Mouse (Mus musculus) liver, embryonic 12.5 days (tissue): Measurements from ENCODE around the gene Sec14l2. TPM values are rescaled to one million over a fixed set of nuclear protein-coding genes. Genes with fewer than 3 reads are reported as not detected.
"Not testable (repeated sequence)": the region's sequence is repeated elsewhere in the genome, so short reads cannot be mapped to it uniquely, and the experiment has no call there.

Experiments used
- ATAC-seq: fragments of 200-750 bp; cut with Nextera tagmentation; 2 replicates; pipeline ENCODE4 v1.8.0; 2017; ENCODE audit warnings: moderate number of reproducible peaks, mild to moderate bottlenecking, moderate library complexity
- H3K27ac ChIP-seq: fragments of 300-500 bp; sonication (generic); 2 replicates; pipeline ENCODE4 v1.5.1; 2016; ENCODE audit warnings: mild to moderate bottlenecking
- H3K27me3 ChIP-seq: fragments of 300-500 bp; sonication (generic); replicated peaks from 2 replicates; pipeline ENCODE4 v1.6.1; 2016; ENCODE audit warnings: mild to moderate bottlenecking, moderate library complexity
- H3K36me3 ChIP-seq: fragments of 300-500 bp; sonication (generic); 2 replicates; pipeline ENCODE4 v1.6.1; 2016; ENCODE audit warnings: mild to moderate bottlenecking, moderate library complexity
- H3K4me1 ChIP-seq: fragments of 300-500 bp; sonication (generic); 2 replicates; pipeline ENCODE4 v1.6.1; 2016
- H3K4me2 ChIP-seq: fragments of 300-500 bp; sonication (generic); 2 replicates; pipeline ENCODE4 v1.6.1; 2016; ENCODE audit warnings: mild to moderate bottlenecking, moderate library complexity
- H3K4me3 ChIP-seq: fragments of 300-500 bp; sonication (generic); 2 replicates; pipeline ENCODE4 v1.5.1; 2016; ENCODE audit warnings: mild to moderate bottlenecking, moderate library complexity
- H3K9ac ChIP-seq: fragments of 300-500 bp; sonication (generic); 2 replicates; pipeline ENCODE4 v1.6.1; 2016; ENCODE audit warnings: mild to moderate bottlenecking, moderate library complexity
- H3K9me3 ChIP-seq: fragments of 300-500 bp; sonication (generic); replicated peaks from 2 replicates; pipeline ENCODE4 v1.6.1; 2016; ENCODE audit warnings: mild to moderate bottlenecking, moderate library complexity
- WGBS: fragments of 180-500 bp; shearing (Covaris S2); methylation state at CpG from one replicate; pipeline ENCODE4 v1.1.7; 2016; ENCODE audit not compliant: insufficient replicate concordance; 5-methylcytosine and 5-hydroxymethylcytosine counted together
- polyA plus RNA-seq: library from polyadenylated mRNA; unstranded; fragments of >200 nt; fragmentation: Nextera tagmentation; extraction: Ambion mirVana; gene quantifications from 2 replicates; pipeline ENCODE4 v1.2.1, GENCODE M21; 2016

The Sec14l2 gene
- polyA plus RNA-seq, 1 experiment from 2014 or later, result 5.9 TPM

DNA sequence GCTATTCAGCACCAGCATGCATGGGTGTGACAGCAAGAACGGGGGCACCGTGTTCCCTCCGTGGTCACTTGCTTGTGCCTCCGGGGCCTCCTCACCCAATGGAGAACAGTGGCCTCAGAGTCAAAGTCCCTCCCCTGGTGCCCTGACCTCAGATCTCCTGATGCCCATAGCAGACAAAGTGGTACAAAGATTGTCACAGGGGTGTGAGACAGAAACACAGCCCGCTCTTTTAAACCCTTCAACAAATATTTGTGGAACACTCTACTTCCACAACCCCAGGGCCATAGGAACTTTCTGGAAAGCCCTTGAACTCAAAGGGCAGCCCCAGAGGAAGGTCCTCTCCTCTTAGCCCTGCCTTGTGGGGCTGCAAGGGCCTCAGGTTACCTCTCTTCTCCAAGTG lies 989 bp downstream of the Sec14l2 start:
- ATAC-seq, result no peak
- Histone ChIP-seq H3K4me2 (no peak overlapping the region), H3K27me3 (peaks cover 37% of the 10 kb centered on the region), H3K36me3 (no peaks in the 10 kb centered on the region), H3K9ac (no peak overlapping the region), H3K9me3 (peaks cover 11% of the 10 kb centered on the region; the same call in 1 of the 2 replicates), H3K27ac (no peak overlapping the region), H3K4me1 (peaks cover 38% of the 10 kb centered on the region), H3K4me3 (no peak overlapping the region)
- 62% methylated on average over 5 of the region's 5 CpGs for WGBS

GRCm38 (mm10) chr11:4121691-4122090 lies 1.5 kb downstream of the Sec14l2 start:
- no peak overlapping the region for H3K4me2 ChIP-seq
- H3K4me1 ChIP-seq, result peaks cover 43% of the 10 kb centered on the region
- H3K27ac ChIP-seq, result no peak overlapping the region
- ATAC-seq, result no peak
- peaks cover 43% of the 10 kb centered on the region for H3K27me3 ChIP-seq
- no peaks in the 10 kb centered on the region for H3K36me3 ChIP-seq
- WGBS, result 66% methylated on average over 3 of the region's 3 CpGs
- peaks cover 5% of the 10 kb centered on the region; the same call in 1 of the 2 replicates for H3K9me3 ChIP-seq
- H3K4me3 ChIP-seq, result no peak overlapping the region
- H3K9ac ChIP-seq, result no peak overlapping the region

GRCm38 (mm10) chr11:4119635-4120034 lies 3.6 kb downstream of the Sec14l2 start:
- Histone ChIP-seq H3K27ac (no peak overlapping the region), H3K36me3 (no peaks in the 10 kb centered on the region), H3K9me3 (no peaks in the 10 kb centered on the region; the same call in 1 of the 2 replicates), H3K9ac (no peak overlapping the region), H3K4me2 (no peak overlapping the region), H3K4me1 (peaks cover 50% of the 10 kb centered on the region), H3K27me3 (peaks cover 52% of the 10 kb centered on the region), H3K4me3 (no peak overlapping the region)
- 14% methylated on average over 5 of the region's 5 CpGs for WGBS
- no peak for ATAC-seq

DNA sequence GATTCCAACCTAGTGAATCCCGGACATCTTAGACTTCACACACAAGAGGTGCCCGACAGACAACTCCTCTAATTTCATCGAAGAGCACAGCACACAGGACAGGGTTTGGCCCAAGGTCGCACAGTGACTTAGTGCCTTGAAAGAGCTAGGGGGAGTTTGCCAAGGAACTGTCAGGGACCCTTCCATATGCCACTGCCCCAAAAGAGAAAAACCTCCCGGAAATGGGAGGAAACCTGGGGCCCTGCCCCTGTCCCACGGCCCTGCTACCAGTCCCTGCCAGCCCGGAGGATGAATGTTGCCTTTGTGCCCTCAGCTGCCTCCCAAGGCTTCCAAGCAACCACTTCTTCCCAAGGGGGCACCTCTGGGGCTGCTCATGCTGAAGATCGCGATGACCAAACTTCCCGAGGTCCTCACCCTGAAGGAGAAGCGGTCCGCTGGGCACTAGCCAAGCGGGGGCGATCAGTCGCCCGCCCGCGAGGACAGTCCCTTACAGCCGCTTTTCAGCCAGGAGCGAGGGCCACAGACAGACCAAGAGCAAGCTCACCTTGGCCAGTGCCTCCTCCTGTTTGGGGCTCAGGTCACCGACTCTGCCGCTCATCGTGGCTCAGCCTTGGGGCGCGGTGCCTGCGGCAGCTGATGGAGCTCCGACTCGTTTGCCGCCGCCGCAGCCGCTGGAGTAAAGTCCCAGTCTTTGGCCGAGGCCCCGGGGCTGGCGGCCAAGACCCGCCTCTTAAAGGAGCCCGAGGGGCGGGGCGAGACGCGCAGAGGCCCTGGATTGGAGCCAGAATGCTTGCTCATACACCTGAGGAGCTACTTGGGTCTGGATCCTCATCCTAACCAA lies 4.9 kb downstream of the Sec14l2 start:
- Histone ChIP-seq H3K36me3 (no peaks in the 10 kb centered on the region), H3K9ac (peak overlapping the region; percentile 51), H3K4me3 (peak overlapping the region; percentile 54), H3K27me3 (peaks cover 52% of the 10 kb centered on the region), H3K27ac (no peak overlapping the region), H3K4me2 (peak overlapping the region; percentile 73), H3K4me1 (peaks cover 50% of the 10 kb centered on the region), H3K9me3 (no peaks in the 10 kb centered on the region)
- ATAC-seq, result peak; percentile 41; the same call in 1 of the 2 replicates
- 3% methylated on average over 41 of the region's 41 CpGs for WGBS

- no peaks in the 10 kb centered on the region for H3K9me3 ChIP-seq
- 20% methylated on average over 3 of the region's 3 CpGs for WGBS
- H3K27ac ChIP-seq, result no peak overlapping the region
- ATAC-seq, result peak; percentile 55
- H3K27me3 ChIP-seq, result peaks cover 52% of the 10 kb centered on the region
- H3K9ac ChIP-seq, result peak overlapping the region; percentile 51
- H3K36me3 ChIP-seq, result no peaks in the 10 kb centered on the region
- H3K4me3 ChIP-seq, result peak overlapping the region; percentile 54
- peak overlapping the region; percentile 73 for H3K4me2 ChIP-seq
- H3K4me1 ChIP-seq, result peaks cover 43% of the 10 kb centered on the region
Observed at GRCm38 (mm10) chr11:4117372-4118071, 5.7 kb downstream of the Sec14l2 start.

- Histone ChIP-seq H3K9me3 (no peaks in the 10 kb centered on the region), H3K4me1 (peaks cover 43% of the 10 kb centered on the region), H3K9ac (0 out of 2 replicates have a peak overlapping the region, but pooled peaks have one; percentile 51), H3K4me3 (0 out of 2 replicates have a peak overlapping the region, but pooled peaks have one; percentile 1), H3K4me2 (peak overlapping the region; percentile 73), H3K27me3 (peaks cover 52% of the 10 kb centered on the region), H3K36me3 (no peaks in the 10 kb centered on the region), H3K27ac (no peak overlapping the region)
- ATAC-seq, result peak; percentile 44
- WGBS, result 32% methylated on average over 11 of the region's 11 CpGs
Observed at GRCm38 (mm10) chr11:4116458-4117141, 6.6 kb downstream of the Sec14l2 start.

DNA sequence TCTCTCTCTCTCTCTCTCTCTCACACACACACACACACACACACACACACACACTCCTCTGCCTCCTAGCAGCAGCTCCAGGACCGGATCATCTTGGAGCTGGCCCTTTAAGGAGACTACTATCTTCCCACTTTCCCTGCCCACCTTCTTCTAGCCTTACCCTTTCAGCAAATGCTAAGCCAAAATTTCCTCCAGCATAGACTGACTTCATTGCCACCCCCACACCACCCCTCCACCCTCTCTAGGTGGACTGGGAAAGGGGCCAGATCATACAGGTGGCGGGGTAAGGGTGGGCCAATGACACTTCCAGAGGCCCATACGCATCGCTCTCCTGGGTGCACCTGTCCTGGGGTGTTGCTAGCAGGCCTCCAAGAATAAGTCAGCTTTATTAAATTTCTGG lies 7.8 kb downstream of the Sec14l2 start:
- no peak overlapping the region for H3K4me3 ChIP-seq
- no peaks in the 10 kb centered on the region for H3K9me3 ChIP-seq
- no peak overlapping the region for H3K9ac ChIP-seq
- peaks cover 46% of the 10 kb centered on the region for H3K27me3 ChIP-seq
- no peak overlapping the region for H3K4me2 ChIP-seq
- WGBS, result 86% methylated on average over 4 of the region's 4 CpGs
- peaks cover 43% of the 10 kb centered on the region for H3K4me1 ChIP-seq
- H3K27ac ChIP-seq, result no peak overlapping the region
- no peaks in the 10 kb centered on the region for H3K36me3 ChIP-seq
- no peak for ATAC-seq

- 67% methylated on average over 6 of the region's 6 CpGs for WGBS
- ATAC-seq, H3K4me3 ChIP-seq, H3K9me3 ChIP-seq, H3K4me2 ChIP-seq, H3K36me3 ChIP-seq, H3K27ac ChIP-seq, H3K9ac ChIP-seq: not testable (repeated sequence)
- H3K4me1 ChIP-seq, result peaks cover 40% of the 10 kb centered on the region
- H3K27me3 ChIP-seq, result peaks cover 37% of the 10 kb centered on the region
Observed at GRCm38 (mm10) chr11:4114541-4114940, 8.7 kb downstream of the Sec14l2 start.

- H3K4me3 ChIP-seq, result no peak overlapping the region
- no peaks in the 10 kb centered on the region for H3K9me3 ChIP-seq
- no peak overlapping the region for H3K27ac ChIP-seq
- no peak overlapping the region for H3K4me2 ChIP-seq
- H3K36me3 ChIP-seq, result no peaks in the 10 kb centered on the region
- no peak overlapping the region for H3K9ac ChIP-seq
- H3K27me3 ChIP-seq, result peaks cover 31% of the 10 kb centered on the region
- no peak for ATAC-seq
- 36% methylated on average over 6 of the region's 6 CpGs for WGBS
- H3K4me1 ChIP-seq, result peaks cover 35% of the 10 kb centered on the region
Observed at GRCm38 (mm10) chr11:4113970-4114369, 9.2 kb downstream of the Sec14l2 start.

DNA sequence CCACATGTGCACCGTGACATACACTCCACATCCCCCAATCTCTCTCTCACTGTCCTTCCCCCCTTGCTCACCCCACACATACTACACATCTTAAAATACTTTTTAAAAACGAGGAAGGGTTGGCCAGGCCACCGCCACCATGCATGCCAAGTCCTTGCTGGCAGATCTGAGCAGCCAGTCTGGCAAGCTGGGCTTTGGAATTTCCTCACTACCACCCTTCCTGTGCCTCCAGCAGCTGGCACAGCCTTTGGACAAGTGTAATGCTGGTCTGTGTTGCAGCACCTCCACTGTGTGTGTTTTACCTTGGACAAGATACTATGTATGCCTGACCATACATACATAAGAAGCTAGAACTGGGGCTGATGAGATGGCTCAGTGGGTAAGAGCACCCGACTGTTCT lies 9.7 kb downstream of the Sec14l2 start:
- H3K4me3 ChIP-seq, result no peak overlapping the region
- no peak overlapping the region for H3K27ac ChIP-seq
- no peak for ATAC-seq
- H3K27me3 ChIP-seq, result peaks cover 27% of the 10 kb centered on the region
- no peaks in the 10 kb centered on the region for H3K9me3 ChIP-seq
- no peak overlapping the region for H3K9ac ChIP-seq
- H3K4me1 ChIP-seq, result peaks cover 30% of the 10 kb centered on the region
- no peak overlapping the region for H3K4me2 ChIP-seq
- 0 out of 2 replicates have a peak, but pooled peaks cover 1% of the 10 kb centered on the region for H3K36me3 ChIP-seq
- 65% methylated on average over 4 of the region's 4 CpGs for whole genome bisulfite sequencing

GRCm38 (mm10) chr11:4112861-4113260 lies 10.4 kb downstream of the Sec14l2 start:
- WGBS, result 76% methylated on average over 6 of the region's 6 CpGs
- H3K27ac ChIP-seq, result no peak overlapping the region
- H3K4me2 ChIP-seq, result no peak overlapping the region

More at GRCm38 (mm10) chr11:4112861-4113260, 10.4 kb downstream of the Sec14l2 start:
- Histone ChIP-seq H3K36me3 (0 out of 2 replicates have a peak, but pooled peaks cover 4% of the 10 kb centered on the region), H3K9me3 (no peaks in the 10 kb centered on the region), H3K4me1 (peaks cover 24% of the 10 kb centered on the region), H3K27me3 (peaks cover 20% of the 10 kb centered on the region), H3K4me3 (no peak overlapping the region), H3K9ac (no peak overlapping the region)
- no peak for ATAC-seq
